Mouse (Mus musculus) embryonic fibroblast, embryonic 13.5 days (primary cell): ENCODE data around the gene Rps6kb1.

ENCODE experiments used
- CTCF ChIP-seq: IDR thresholded peaks from 2 replicates; pipeline ENCODE4 v1.5.1; 2011; ENCODE audit warnings: mild to moderate bottlenecking, control low read depth, low read length, moderate library complexity, borderline replicate concordance; ENCODE audit not compliant: insufficient read depth
- POLR2A ChIP-seq: IDR thresholded peaks from 2 replicates; pipeline ENCODE4 v1.6.1; 2011; ENCODE audit warnings: low read depth, mild to moderate bottlenecking, control low read depth, low read length, moderate library complexity

GRCm38 (mm10) chr11:86586868-86587792 lies 42.5 kb upstream of the Rps6kb1 start:
- TF ChIP-seq POLR2A (peak; percentile 99), CTCF (no peak)
